Mouse (Mus musculus): Measurements from ENCODE around the gene Epb41l4b. TPM values are rescaled to one million over a fixed set of nuclear protein-coding genes. Genes with fewer than 3 reads are reported as not detected.

Gene Epb41l4b
- polyA plus RNA-seq (2015; fragmentation: Nextera tagmentation; extraction: Ambion mirVana): 2.2 and 2.4 TPM in 2 replicates

GRCm38 (mm10) chr4:57143026-57143937, at the start of gene Epb41l4b:
Gene Epb41l4b, minus strand, starts transcription at chr4:57143437.
- DNase-seq (ENCODE audit: low spot score): peak; percentile 86

GRCm38 (mm10) chr4:57191543-57192283, 48.5 kb upstream of the Epb41l4b start:
- DNase-seq (ENCODE audit: low spot score): no peak

- DNase-seq (ENCODE audit: low spot score): no peak
Measured at GRCm38 (mm10) chr4:57189881-57190280, 46.6 kb upstream of the Epb41l4b start.

- DNase-seq (ENCODE audit: low spot score): no peak
Measured at GRCm38 (mm10) chr4:57186035-57186434, 42.8 kb upstream of the Epb41l4b start.

- DNase-seq (ENCODE audit: low spot score): no peak
Measured at GRCm38 (mm10) chr4:57185462-57185861, 42.2 kb upstream of the Epb41l4b start.

GRCm38 (mm10) chr4:57183493-57183892, 40.3 kb upstream of the Epb41l4b start:
- no peak for DNase-seq (ENCODE audit: low spot score)

- DNase-seq (ENCODE audit: low spot score): no peak
Measured at GRCm38 (mm10) chr4:57181538-57181937, 38.3 kb upstream of the Epb41l4b start.

- DNase-seq (ENCODE audit: low spot score): no peak
Measured at GRCm38 (mm10) chr4:57178881-57179280, 35.6 kb upstream of the Epb41l4b start.

GRCm38 (mm10) chr4:57175329-57175728, 32.1 kb upstream of the Epb41l4b start:
- DNase-seq (ENCODE audit: low spot score): no peak

- DNase-seq (ENCODE audit: low spot score): no peak
Measured at GRCm38 (mm10) chr4:57172861-57173260, 29.6 kb upstream of the Epb41l4b start.

GRCm38 (mm10) chr4:57171817-57172216, 28.6 kb upstream of the Epb41l4b start:
- DNase-seq (ENCODE audit: low spot score): no peak

- no peak for DNase-seq (ENCODE audit: low spot score)
Measured at GRCm38 (mm10) chr4:57168680-57169079, 25.4 kb upstream of the Epb41l4b start.

- no peak for DNase-seq (ENCODE audit: low spot score)
Measured at GRCm38 (mm10) chr4:57168277-57168676, 25.0 kb upstream of the Epb41l4b start.

GRCm38 (mm10) chr4:57166922-57167870, 24.0 kb upstream of the Epb41l4b start:
- DNase-seq (ENCODE audit: low spot score): no peak

GRCm38 (mm10) chr4:57165654-57166053, 22.4 kb upstream of the Epb41l4b start:
- no peak for DNase-seq (ENCODE audit: low spot score)

GRCm38 (mm10) chr4:57164578-57165210, 21.5 kb upstream of the Epb41l4b start:
- DNase-seq (ENCODE audit: low spot score): no peak

GRCm38 (mm10) chr4:57162789-57163722, 19.8 kb upstream of the Epb41l4b start:
- DNase-seq (ENCODE audit: low spot score): no peak

- no peak for DNase-seq (ENCODE audit: low spot score)
Measured at GRCm38 (mm10) chr4:57160571-57160970, 17.3 kb upstream of the Epb41l4b start.

GRCm38 (mm10) chr4:57156549-57157169, 13.4 kb upstream of the Epb41l4b start:
- DNase-seq (ENCODE audit: low spot score): no peak
